Mouse (Mus musculus): ENCODE results near the gene Hs1bp3. TPM values are rescaled to one million over a fixed set of nuclear protein-coding genes. Genes with fewer than 3 reads are reported as not detected.

Gene Hs1bp3
- polyA plus RNA-seq, 1 experiment from 2014 or later: 5.4 TPM

GRCm38 (mm10) chr12:8372511-8373180 is 59.4 kb downstream of the Hs1bp3 start:
- Histone ChIP-seq H3K4me3 (no peak overlapping the region), H3K9me3 (replicated peaks) (no peaks in the 10 kb centered on the region), H3K9ac (no peak overlapping the region), H3K36me3 (no peaks in the 10 kb centered on the region), H3K27me3 (replicated peaks) (no peaks in the 10 kb centered on the region), H3K4me1 (no peaks in the 10 kb centered on the region), H3K27ac (no peak overlapping the region), H3K4me2 (no peak overlapping the region)
- 65% methylated on average over 7 of the region's 7 CpGs for WGBS (ENCODE audit: insufficient replicate concordance)
- ATAC-seq: no peak

GRCm38 (mm10) chr12:8373741-8374140 is 60.5 kb downstream of the Hs1bp3 start:
- no peak for ATAC-seq
- Histone ChIP-seq H3K27ac (no peak overlapping the region), H3K27me3 (replicated peaks) (no peaks in the 10 kb centered on the region), H3K9me3 (replicated peaks) (no peaks in the 10 kb centered on the region), H3K9ac (no peak overlapping the region), H3K4me3 (no peak overlapping the region), H3K36me3 (no peaks in the 10 kb centered on the region), H3K4me2 (no peak overlapping the region), H3K4me1 (no peaks in the 10 kb centered on the region)
- 64% methylated on average over 5 of the region's 5 CpGs for WGBS (ENCODE audit: insufficient replicate concordance)

GRCm38 (mm10) chr12:8377169-8377568 is 63.9 kb downstream of the Hs1bp3 start:
- H3K36me3 ChIP-seq: no peaks in the 10 kb centered on the region
- no peaks in the 10 kb centered on the region for H3K9me3 ChIP-seq (replicated peaks)
- no peak overlapping the region for H3K9ac ChIP-seq
- H3K27ac ChIP-seq: no peak overlapping the region
- H3K4me1 ChIP-seq: 0 out of 2 replicates have a peak, but pooled peaks cover 2% of the 10 kb centered on the region
- no peak overlapping the region for H3K4me3 ChIP-seq
- H3K4me2 ChIP-seq: no peak overlapping the region
- no peaks in the 10 kb centered on the region for H3K27me3 ChIP-seq (replicated peaks)
- WGBS (ENCODE audit: insufficient replicate concordance): 56% methylated on average over 1 of the region's 1 CpGs
- no peak for ATAC-seq

- Histone ChIP-seq H3K9me3 (replicated peaks) (no peaks in the 10 kb centered on the region), H3K36me3 (no peaks in the 10 kb centered on the region), H3K4me1 (0 out of 2 replicates have a peak, but pooled peaks cover 2% of the 10 kb centered on the region), H3K9ac (no peak overlapping the region), H3K4me3 (no peak overlapping the region), H3K4me2 (no peak overlapping the region), H3K27ac (no peak overlapping the region), H3K27me3 (replicated peaks) (no peaks in the 10 kb centered on the region)
- 60% methylated on average over 9 of the region's 9 CpGs for WGBS (ENCODE audit: insufficient replicate concordance)
- no peak for ATAC-seq
These were observed 64.9 kb downstream of the Hs1bp3 start for GRCm38 (mm10) chr12:8377955-8378620.

GRCm38 (mm10) chr12:8379795-8380521 is 66.7 kb downstream of the Hs1bp3 start:
- WGBS (ENCODE audit: insufficient replicate concordance): 60% methylated on average over 8 of the region's 8 CpGs
- no peak for ATAC-seq

GRCm38 (mm10) chr12:8380944-8381343 is 67.7 kb downstream of the Hs1bp3 start:
- Histone ChIP-seq H3K4me1 (0 out of 2 replicates have a peak, but pooled peaks cover 2% of the 10 kb centered on the region), H3K9me3 (replicated peaks) (no peaks in the 10 kb centered on the region), H3K27ac (no peak overlapping the region), H3K27me3 (replicated peaks) (no peaks in the 10 kb centered on the region), H3K36me3 (no peaks in the 10 kb centered on the region), H3K4me3 (no peak overlapping the region), H3K4me2 (no peak overlapping the region), H3K9ac (no peak overlapping the region)
- 65% methylated on average over 9 of the region's 9 CpGs for WGBS (ENCODE audit: insufficient replicate concordance)
- ATAC-seq: no peak

More at GRCm38 (mm10) chr12:8379795-8380521, 66.7 kb downstream of the Hs1bp3 start:
- H3K9ac ChIP-seq: no peak overlapping the region
- H3K4me3 ChIP-seq: no peak overlapping the region
- no peaks in the 10 kb centered on the region for H3K36me3 ChIP-seq
- H3K4me1 ChIP-seq: 0 out of 2 replicates have a peak, but pooled peaks cover 2% of the 10 kb centered on the region
- no peak overlapping the region for H3K27ac ChIP-seq
- H3K27me3 ChIP-seq (replicated peaks): no peaks in the 10 kb centered on the region
- no peak overlapping the region for H3K4me2 ChIP-seq
- H3K9me3 ChIP-seq (replicated peaks): no peaks in the 10 kb centered on the region

GRCm38 (mm10) chr12:8381940-8382339 is 68.7 kb downstream of the Hs1bp3 start:
- Histone ChIP-seq H3K27ac (no peak overlapping the region), H3K4me3 (no peak overlapping the region), H3K27me3 (replicated peaks) (no peaks in the 10 kb centered on the region), H3K9me3 (replicated peaks) (no peaks in the 10 kb centered on the region), H3K9ac (no peak overlapping the region), H3K4me2 (no peak overlapping the region), H3K36me3 (no peaks in the 10 kb centered on the region), H3K4me1 (0 out of 2 replicates have a peak, but pooled peaks cover 2% of the 10 kb centered on the region)
- 47% methylated on average over 2 of the region's 2 CpGs for WGBS (ENCODE audit: insufficient replicate concordance)
- no peak for ATAC-seq

- no peak overlapping the region for H3K4me3 ChIP-seq
- 0 out of 2 replicates have a peak, but pooled peaks cover 2% of the 10 kb centered on the region for H3K4me1 ChIP-seq
- H3K36me3 ChIP-seq: no peaks in the 10 kb centered on the region
- 51% methylated on average over 6 of the region's 6 CpGs for WGBS (ENCODE audit: insufficient replicate concordance)
- H3K27ac ChIP-seq: no peak overlapping the region
- no peak for ATAC-seq
- no peak overlapping the region for H3K4me2 ChIP-seq
- H3K27me3 ChIP-seq (replicated peaks): no peaks in the 10 kb centered on the region
- no peaks in the 10 kb centered on the region for H3K9me3 ChIP-seq (replicated peaks)
- no peak overlapping the region for H3K9ac ChIP-seq
These were observed 70.6 kb downstream of the Hs1bp3 start for GRCm38 (mm10) chr12:8383822-8384221.

- WGBS (ENCODE audit: insufficient replicate concordance): 28% methylated on average over 6 of the region's 6 CpGs
- Histone ChIP-seq H3K9ac (no peak overlapping the region), H3K27me3 (replicated peaks) (no peaks in the 10 kb centered on the region), H3K9me3 (replicated peaks) (no peaks in the 10 kb centered on the region), H3K4me2 (no peak overlapping the region), H3K4me3 (no peak overlapping the region), H3K4me1 (no peaks in the 10 kb centered on the region), H3K27ac (0 out of 2 replicates have a peak overlapping the region, but pooled peaks have one; percentile 25), H3K36me3 (no peaks in the 10 kb centered on the region)
- peak; percentile 46 for ATAC-seq
These were observed 73.3 kb downstream of the Hs1bp3 start for GRCm38 (mm10) chr12:8386451-8387011.

GRCm38 (mm10) chr12:8387281-8387680 is 74.0 kb downstream of the Hs1bp3 start:
- Histone ChIP-seq H3K27ac (no peak overlapping the region), H3K27me3 (replicated peaks) (no peaks in the 10 kb centered on the region), H3K9ac (no peak overlapping the region), H3K4me3 (no peak overlapping the region), H3K9me3 (replicated peaks) (no peaks in the 10 kb centered on the region), H3K36me3 (no peaks in the 10 kb centered on the region), H3K4me1 (no peaks in the 10 kb centered on the region), H3K4me2 (no peak overlapping the region)
- WGBS (ENCODE audit: insufficient replicate concordance): 31% methylated on average over 1 of the region's 1 CpGs
- no peak for ATAC-seq

GRCm38 (mm10) chr12:8388529-8389414 is 75.5 kb downstream of the Hs1bp3 start:
- Histone ChIP-seq H3K4me2 (no peak overlapping the region), H3K27ac (no peak overlapping the region), H3K9ac (no peak overlapping the region), H3K4me3 (no peak overlapping the region), H3K36me3 (no peaks in the 10 kb centered on the region), H3K9me3 (replicated peaks) (no peaks in the 10 kb centered on the region), H3K27me3 (replicated peaks) (no peaks in the 10 kb centered on the region), H3K4me1 (no peaks in the 10 kb centered on the region)
- ATAC-seq: no peak
- 61% methylated on average over 4 of the region's 4 CpGs for WGBS (ENCODE audit: insufficient replicate concordance)
